Mouse (Mus musculus) effector memory CD4-positive, alpha-beta T cell, adult 5 months (primary cell): ENCODE results near the gene Gosr2. TPM values are rescaled to one million over a fixed set of nuclear protein-coding genes. Genes with fewer than 3 reads are reported as not detected.

Experiments used
- polyA plus RNA-seq: library from polyadenylated mRNA; unstranded; fragments of 100-300 nt; shearing (Covaris generic); gene quantifications from one replicate; pipeline ENCODE4 v1.2.1, GENCODE M21; 2017

Gosr2 gene
- polyA plus RNA-seq, result 104 TPM

GRCm38 (mm10) chr11:103697565-103698176 is at the start of gene Gosr2:
Gosr2 (minus strand) TSS chr11:103697898.

GRCm38 (mm10) chr11:103649301-103649982 is 48.3 kb downstream of the Gosr2 start, which contains the start of gene Rprml:
Rprml (plus strand) TSS chr11:103649570.

GRCm38 (mm10) chr11:103638790-103639189 is 58.9 kb downstream of the Gosr2 start, which contains the start of gene Lyzl6:
Lyzl6 (minus strand) TSS chr11:103638890.

Other genes with a start within 250 kb of the Gosr2 start
- gene Lrrc37a, start 193.3 kb downstream of the Gosr2 start, polyA plus RNA-seq, result not detected
- not detected for gene Gm884, start 76.8 kb downstream of the Gosr2 start, polyA plus RNA-seq
- gene Lyzl6, start 59.0 kb downstream of the Gosr2 start, polyA plus RNA-seq, result not detected
- gene Rprml, start 48.3 kb downstream of the Gosr2 start, polyA plus RNA-seq, result not detected
- not detected for gene Wnt9b, start 51.9 kb upstream of the Gosr2 start, polyA plus RNA-seq
- 0.16 TPM for gene Wnt3, start 76.3 kb upstream of the Gosr2 start, polyA plus RNA-seq